Mouse (Mus musculus): ENCODE data around the gene Tgfbr3.

GRCm38 (mm10) chr5:107285563-107285962, 3.9 kb downstream of the Tgfbr3 start:
- TF ChIP-seq POLR2A (IDR thresholded peaks at IDR 0.05; ENCODE audit: insufficient read depth, low read depth, low read length) (no peak), CTCF (IDR thresholded peaks at IDR 0.05; ENCODE audit: insufficient read depth, low read depth, low read length) (no peak)

Measured in olfactory bulb, adult 2 months (tissue).